Mouse (Mus musculus) lung, postnatal 10 days (tissue): Measurements from ENCODE around the gene Tor3a.

ENCODE experiments used
- DNase-seq: peaks from one replicate; pipeline ENCODE4 v3.0.0; 2021

The Tor3a gene

DNA sequence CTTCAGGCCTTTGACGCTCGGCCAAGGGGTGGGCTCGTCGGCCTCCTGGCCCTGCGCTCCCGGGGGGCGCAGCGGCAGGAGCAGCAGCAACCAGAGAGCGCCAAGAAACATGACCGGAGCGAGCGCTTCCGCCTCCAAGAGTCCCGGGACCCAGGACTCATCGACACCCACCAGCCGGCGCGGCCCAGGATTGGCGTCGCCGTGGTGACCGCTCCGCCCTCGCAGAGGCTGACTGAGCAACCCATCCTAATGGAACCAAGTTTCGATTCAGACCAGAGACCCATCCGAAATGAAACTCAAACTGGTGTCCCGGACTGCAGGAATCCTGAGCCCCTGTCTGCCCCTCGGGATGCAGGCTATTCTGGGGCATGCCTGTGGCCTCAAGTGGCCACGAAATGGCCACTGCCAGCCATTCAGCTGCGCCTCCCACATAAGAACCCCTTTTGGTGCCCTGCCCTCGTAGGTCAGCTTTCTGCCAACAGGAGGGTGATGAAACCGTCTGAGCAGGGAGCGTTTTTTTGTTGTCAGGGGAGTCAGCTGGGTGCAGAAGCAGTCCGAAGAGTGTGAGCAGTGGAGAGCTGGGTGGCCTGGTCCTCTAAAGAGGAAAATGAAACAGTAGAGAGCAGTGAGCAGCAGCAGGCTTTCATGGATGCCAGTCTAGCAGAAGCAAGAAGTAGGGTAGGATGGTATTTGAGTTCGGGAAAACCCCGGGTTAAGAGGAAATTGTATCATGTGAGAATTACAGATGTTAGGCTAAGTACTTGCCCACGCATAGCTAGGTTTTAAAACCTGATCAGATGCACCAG, at the start of gene Tor3a:
Gene Tor3a, minus strand, starts transcription at position 162 of the 806 bp plus-strand sequence.
- DNase-seq: peak; percentile 88

DNA sequence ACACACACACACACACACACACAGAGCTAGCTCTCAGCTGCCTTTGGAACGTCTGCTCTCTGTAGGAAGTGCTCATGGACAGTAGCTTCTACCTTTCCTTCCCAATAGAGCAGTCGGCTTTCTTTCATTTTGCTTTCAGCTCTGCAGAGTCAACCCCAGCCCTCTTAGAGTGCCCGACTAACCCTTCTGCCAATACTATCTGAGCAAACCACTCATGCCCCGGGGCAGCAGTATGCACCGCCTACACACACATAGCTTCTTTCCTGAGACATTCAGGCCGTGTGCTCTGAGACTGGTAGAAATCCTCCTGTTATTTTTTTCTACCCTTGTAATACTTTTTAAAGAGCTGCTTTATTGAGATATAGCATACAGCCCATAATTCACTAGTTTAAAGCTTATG, 47.9 kb upstream of the Tor3a start:
- DNase-seq: no peak

DNA sequence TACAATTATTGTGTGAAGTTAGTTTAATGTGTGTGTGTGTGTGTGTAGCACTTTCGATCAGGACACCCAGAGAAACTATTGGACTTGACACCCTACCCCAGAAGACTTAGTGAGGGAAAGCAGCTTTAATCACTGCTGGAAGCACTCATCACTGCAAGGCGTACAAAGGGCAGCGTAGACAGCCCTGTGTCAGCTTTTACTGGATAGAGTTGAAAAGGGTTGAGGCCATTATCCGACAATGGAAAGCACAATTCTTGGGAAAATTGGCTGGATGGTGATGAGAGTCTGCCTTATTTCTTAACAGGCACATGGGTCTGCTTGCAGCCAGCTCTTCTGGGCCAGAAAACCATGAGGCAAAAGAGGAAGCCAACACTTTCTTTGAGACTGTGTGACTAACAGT, 45.9 kb upstream of the Tor3a start:
- no peak for DNase-seq

DNA sequence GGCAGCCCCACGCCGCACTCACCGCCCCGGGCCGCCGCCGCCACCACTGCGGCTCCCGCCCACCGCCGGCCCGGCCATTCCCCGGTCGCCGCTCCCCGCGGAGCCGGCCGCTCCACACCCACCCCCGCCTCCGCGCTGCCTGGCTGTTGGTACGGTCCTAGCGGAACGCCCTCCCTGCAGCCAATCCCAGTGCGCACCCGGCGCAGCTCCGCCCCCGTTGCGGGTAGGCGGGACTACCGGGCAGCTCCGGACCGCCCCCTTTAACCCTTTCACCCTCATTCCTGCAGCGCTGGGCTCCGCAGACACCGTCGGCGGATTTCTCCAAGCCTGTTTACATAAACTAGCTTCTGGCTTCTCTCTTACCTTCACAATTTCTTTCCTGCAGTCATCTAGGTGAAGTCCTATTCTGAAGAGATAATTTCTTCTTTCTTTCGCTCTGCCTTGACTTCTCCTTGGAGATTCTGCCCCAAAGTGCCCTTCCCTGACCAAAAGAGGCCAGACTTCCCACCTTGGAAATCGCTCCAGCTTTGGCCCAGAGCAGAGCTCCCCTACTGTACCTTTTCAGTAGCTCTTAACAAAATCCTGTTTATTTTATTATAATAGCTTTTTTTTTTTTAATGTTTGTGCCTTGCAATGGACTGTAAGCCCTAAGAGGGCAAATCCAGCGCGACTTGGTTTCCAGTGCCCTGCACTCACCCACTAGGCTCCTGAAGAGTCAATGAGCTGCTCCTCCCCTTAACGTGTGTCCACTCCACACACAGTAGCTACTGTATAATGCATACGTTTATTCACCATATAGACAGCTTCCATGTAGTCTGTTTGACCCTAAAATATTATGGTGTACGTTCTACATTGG, 45.0 kb upstream of the Tor3a start, which contains the start of gene Fam20b:
Gene Fam20b, minus strand, starts transcription at position 137 of the 856 bp plus-strand sequence.
- peak; percentile 98 for DNase-seq

DNA sequence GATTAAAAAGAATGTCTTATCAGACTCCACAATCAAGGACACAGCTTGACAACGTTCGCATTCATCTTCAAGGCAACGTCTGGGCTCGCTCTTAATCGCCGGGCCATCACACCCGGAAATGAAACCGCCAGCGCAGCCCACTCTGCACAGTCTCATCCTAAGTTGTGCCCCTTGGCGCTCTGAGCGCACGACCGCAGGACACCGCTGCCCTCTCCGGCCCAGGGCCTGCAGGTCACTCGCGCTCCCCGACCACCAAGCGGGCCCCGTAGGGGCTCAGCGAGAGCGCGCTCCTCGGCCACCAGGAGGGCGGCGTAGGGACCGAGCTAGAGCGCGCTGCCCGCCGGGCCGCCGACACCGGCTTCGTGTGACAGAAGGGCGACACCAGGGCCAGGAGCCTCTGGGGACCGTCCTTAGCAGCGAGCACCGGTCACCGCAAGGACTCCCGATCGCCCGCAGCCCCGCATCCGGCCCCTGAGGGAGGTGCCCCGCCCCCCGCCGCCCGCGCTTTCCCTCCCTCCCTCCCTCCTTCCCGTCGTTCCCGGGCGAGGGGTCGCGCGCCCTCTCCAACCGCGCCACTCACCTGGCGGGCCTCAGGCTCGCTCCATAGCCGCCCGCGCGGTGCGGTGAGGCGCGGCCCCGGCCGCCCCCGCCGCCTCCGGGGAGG, 44.3 kb upstream of the Tor3a start:
- peak; percentile 64 for DNase-seq

DNA sequence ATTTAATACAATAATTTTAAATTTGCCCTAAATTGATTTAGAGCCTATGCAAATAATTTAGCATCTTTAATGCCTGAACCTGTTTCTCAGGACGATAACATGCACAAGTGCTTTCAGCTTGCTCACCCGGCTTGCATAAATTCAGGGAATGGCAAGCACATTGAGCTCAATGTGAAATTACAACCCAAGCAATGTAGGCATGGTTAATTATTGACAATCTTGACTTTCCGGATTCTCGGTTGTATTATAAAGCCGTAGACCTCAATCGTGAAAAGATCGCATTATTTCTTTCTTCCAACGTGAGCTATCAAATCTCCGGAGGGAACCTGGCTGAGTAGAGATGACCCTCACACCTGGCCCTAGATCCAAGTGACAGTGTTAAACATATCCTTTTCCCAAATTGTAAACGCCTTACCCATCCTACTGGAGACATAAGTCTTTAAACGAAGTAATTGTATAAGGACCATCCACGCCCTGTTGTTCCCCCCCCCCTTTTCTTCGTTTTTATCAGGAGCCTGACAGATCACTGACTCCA, 43.7 kb upstream of the Tor3a start:
- no peak for DNase-seq

DNA sequence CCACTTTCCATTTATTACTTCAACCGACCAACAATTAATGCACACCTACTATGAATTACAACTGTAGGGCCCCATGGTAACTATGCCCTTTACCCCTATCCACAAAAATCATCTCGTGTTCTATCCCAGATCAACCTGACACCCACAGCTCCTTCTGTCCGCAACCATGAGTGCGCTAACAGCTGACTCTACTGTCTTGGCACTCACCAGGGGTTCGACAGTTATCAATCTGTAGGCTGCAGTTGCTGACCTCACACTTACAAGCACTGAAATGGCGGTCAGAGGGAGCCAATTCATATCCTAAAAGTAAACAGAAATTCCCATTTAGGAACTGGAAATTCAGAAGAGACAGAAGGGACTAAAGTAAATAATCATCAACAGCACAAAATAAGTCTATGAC, 42.5 kb upstream of the Tor3a start:
- no peak for DNase-seq

DNA sequence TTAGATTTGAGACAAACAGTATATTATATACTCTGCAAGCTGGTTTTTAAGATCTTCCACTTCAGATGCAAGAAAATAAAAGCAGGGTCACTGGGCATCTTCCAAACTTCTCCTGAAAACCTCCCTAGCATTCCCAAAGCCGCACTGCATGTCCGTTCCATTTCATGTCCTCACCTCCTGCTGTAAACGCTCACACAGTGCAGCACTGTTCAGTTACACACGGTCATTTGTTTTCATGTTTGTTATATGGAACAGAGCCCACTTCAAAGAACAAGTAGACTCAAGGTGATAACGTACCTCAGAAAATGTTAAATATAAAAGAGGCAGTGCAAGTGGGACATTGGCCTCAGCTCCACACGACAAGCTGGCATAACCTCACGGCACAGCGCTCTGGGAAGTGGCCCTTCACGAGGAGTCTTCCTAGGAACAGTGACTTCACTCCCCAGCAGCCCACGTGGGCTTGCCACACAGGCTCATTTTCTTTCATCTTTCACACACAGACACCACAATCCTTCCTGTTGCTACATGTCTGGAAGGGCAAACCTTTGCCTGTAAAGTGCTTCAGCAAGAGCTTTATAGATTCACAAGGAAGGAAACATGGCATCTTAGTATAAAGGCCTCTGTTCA, 36.4 kb upstream of the Tor3a start:
- DNase-seq: no peak

DNA sequence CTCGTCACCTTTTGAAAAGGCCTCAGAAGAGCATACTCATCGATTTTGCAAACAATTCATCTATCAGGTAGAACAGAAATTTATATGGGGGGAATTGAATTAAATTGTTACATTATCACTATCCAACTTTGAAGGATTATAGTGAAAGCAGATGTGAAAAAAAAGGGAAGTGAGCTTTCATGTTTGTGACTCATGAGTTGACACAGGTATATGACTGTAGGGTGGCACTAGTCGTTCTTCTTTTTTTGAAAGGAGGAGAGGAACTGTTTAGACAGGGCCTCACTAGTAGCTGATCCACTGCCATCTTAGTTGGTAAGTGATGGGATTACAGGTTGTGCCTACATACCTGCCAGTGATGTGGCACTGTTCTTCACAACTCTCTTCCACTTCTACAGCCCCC, 34.5 kb upstream of the Tor3a start:
- DNase-seq: no peak

DNA sequence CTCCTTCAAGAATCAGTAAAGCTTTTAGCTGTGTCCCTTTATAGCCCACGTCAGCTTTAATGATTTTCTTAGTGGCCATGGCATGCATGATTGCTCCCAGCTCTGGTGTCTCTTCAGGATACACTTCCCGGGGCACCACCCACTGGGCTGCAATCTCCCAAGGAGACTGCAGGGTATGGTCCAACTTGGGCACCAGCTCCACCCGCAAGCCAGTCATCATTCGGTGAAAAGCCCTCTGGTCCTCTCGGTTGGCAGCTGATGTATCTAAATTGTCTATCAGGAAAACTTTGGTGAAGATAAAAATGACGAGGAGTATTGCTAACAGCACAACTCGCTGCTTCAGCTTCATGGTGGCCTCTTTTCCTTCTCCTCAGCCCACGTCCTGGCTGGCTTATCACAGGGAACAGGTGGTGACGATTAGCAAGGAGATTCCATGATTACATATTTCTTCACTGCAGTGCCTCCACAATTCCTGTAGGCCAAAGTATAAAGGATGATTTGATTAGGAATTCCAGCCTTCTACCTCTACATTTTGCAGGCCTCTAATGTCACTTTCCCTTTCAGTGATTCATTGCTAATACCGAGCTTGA, 31.6 kb upstream of the Tor3a start:
- DNase-seq: no peak

DNA sequence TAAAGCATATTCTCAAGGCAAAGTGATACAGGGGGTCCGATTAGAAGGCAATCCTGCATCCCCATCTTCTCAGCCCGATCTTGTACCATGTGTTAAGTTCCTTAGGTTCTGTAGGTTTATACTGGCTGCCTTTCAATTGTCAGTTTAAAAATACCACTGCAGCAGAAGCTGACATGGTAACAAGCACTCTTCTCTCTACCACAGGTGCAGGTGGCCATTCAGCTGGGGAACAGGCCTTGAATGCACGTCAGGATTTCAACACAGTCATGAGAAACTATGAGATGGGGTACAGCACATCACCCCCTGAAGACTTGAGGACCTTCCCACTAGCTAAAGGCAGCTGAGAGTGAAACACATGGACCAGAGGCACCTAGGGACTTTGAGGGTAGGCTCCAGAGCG, 29.3 kb upstream of the Tor3a start:
- DNase-seq: no peak

DNA sequence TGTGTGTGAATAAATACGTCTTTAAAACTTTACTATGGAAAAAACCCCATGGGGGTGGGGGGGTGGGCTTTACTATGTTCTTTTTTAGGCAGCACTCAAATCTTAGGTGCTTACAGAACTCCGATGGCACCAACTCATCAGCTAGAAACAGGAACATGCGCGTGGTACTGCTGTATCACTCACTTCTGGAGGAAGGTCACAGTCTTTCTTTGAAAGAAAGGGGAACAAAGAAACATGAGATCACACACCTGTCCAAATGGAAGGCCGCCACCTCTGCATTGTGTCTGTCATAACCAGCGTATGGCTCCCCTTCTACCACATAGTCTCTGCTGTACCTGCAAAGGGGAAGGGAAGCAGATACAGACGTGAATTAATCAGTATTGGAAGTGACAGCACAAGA, 28.0 kb upstream of the Tor3a start:
- no peak for DNase-seq

DNA sequence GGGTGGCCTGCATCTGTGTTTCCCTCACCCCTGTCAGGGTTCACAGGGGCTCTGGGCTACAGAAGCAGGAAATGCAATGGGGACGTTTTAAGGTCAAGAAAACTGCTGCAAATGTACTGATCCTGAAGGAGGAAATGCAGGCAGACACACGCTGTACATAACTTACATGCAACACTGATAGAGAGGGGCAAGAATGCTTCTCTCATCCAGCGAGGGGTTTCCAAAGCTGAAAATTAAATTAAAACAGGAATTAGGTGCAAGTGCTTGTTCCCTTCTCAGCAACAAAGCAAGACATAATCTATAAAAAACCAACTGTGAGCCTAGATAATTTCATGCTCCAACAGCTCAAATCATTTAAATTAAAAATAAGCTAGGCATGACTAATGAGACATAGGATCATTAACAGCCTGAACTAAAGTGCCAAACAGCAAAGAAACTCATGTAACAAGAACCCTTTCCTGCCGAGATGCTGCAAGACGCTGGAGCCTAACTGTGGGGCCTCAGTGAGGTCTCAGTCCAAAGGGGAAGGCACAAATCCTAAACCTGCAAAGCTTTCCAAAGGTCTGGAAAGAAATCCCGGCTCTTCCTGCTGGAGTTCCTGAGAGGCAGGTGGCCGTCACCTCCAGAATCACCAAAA, 12.0 kb upstream of the Tor3a start:
- DNase-seq: no peak

DNA sequence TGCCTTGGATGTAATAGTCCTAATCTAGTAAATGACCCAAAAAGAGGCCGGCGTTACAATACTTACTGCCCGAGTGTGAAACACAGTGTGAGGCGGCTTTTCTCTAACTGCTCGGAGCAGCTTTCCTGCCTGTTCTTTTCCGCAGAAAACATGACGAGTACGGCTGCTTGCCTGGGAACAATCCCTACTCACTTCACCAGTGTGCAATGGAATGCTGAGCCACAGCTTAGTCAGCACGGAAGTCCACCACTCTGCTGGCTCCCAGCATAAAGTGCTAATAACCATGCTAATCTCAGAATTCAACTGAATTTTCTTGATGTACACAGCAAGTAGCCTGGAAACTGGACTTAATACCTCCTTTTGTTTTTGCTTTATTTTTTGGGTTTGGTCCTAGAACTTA, 5.4 kb upstream of the Tor3a start:
- no peak for DNase-seq

DNA sequence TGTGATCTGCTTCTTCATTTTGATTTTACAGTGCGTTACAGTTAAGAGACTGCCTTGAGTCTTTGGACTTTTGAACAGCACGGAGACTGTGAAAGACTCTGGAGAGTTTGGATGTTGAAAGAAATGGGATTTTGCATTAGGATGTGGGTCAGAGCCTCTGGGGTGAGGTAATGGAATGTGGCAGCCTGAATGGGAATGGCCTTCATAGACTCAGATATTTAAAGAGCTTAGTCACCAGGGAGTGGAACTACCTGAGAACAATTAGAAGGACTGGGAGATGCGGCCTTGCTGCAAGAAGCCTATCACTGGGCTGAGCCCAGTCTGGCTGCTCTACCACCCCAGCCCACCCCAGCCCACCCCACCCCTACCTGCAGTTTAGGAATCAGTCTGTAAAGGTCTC, 3.1 kb upstream of the Tor3a start:
- DNase-seq: no peak

DNA sequence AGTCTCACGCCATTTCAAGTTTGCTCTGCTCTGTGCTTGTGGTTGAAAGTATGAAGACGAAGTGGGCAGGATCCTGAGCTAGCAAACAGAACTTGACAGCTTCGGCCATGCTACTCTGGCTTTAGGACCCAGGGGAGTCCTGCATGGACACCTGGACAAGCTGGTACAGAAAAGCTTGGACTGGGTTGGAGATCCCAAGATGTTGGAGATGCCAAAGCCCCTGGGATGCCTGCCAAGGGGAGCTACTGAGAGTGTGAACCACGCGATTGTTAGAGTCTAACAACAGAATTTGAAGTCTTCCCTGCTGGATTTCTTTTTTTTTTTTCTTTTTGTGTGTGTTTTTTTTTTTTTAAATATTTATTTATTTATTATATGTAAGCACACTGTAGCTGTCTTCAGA, 2.4 kb upstream of the Tor3a start:
- DNase-seq: no peak

DNA sequence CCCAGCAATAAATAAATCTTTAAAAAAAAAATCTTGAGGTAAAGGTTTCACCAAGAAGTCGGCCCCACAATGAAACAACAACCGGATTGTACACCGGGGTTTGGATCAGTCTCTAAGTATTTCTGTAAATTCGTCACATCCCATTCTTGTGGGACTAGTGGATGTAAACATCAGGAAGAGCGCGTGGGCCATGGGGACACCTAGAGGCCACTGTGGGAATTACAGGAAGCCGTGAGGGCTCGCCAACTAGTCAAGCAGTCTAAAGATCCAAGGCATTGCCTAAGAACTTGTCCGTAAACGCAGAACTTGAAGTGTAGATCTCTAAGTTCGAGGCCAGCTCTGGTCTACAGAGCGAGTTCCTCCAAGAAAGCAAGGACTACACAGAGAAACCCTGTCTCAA, 2.0 kb upstream of the Tor3a start:
- peak; percentile 79 for DNase-seq

DNA sequence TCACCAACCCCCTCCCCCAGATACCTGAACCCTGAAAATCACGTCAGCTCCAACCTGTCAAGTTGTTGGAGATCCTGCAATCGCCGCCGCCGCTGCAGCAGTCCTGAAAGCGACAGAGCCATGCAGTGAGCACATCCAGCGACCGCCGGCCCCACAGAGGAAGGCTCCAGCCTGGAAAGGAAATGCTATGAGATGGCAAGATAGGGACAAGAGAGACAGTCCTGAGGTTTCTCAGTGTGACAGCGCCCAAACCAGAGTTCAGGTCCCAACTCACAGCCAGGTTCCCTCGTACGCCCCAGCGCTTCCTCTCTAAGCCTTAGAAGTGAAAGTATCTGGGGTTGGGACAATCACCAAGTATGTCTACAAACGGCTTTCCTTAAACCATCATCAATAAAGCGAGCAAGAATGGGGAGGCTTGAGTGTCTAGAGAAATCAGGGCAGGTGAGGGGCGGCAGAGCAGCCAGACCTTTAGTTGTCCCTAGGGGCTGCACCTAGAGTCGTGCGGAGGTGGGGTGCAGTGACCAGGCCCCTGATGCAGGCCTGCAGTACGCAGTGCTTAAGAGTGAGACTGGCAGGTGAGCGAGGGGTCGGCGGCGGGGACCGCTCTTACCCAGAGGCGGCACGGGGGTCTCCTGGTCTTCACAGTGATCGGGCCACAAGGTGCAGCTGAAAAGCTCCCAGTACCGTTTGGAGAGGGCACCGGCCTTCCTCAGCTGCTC, 521 bp downstream of the Tor3a start:
- DNase-seq: peak; percentile 53

DNA sequence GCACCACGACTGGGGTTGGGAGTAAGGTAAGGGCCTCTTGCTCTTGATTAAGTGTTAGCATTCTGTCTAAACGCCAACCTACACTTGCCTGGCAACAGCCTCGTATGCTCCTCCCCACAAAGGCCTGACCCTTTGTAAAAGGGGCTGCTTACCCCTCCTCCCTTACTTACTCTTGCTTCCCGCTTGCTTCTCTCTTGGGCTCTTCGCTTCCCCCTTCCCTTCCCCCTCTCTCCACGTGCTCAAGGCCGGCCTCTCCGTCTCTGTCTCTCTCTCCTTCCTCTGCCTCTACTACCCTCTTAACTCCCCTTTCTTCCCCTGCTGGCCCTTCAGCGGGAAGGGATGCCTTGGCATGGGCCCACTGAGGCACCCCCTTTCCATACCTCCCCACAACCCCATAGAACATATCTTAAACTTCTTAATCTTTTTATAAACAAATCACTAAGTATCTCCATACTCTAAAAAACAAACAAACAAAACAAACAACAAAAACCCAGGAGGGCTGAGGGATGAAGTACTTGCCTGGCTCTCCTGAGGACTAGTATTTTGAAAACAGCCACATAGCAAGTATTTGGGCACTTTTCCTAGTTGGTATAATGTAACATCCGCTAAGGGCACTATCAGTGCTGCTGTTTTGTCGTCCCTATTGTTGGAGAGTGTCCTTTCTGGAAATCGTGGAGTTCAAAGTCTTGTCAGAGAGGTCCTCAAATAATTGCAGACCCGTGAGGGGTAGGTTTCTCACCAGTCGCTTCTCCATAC, 1.3 kb downstream of the Tor3a start:
- peak; percentile 46 for DNase-seq

DNA sequence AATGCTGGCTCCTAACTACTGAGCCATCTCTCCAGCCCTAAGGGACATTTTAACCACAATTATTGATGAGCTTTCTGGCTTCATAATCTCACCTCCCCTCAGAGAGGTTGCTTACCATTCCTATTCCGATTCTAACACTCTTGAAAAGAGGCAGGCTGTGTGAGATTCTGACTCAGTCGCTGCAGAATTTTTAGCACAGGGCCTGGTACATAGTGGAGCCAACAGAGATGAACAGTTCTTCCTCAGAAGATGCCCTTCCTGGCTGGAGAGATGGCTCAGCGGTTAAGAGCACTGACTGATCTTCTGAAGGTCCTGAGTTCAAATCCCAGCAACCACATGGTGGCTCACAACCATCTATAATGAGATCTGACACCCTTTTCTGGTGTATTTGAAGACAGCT, 2.2 kb downstream of the Tor3a start:
- no peak for DNase-seq
